In genomic region chr2:156080391-156080790, GRCm38 (mm10) we compare ENCODE assay signal across 18 mouse cellular contexts. TPM values are rescaled to one million over a fixed set of nuclear protein-coding genes. Genes with fewer than 3 reads are reported as not detected.
"Had no signal": no experiment of that assay in that cellular context is flagged by ENCODE, and none has a peak within 500 bp of the region (broad histone marks: within the 10 kb centered on the region; RNA-seq: fewer than 3 reads in every experiment).

No protein-coding gene starts in this region.

- H3K9ac ChIP-seq: liver, embryonic 13.5 days; liver, postnatal 0 days; lung, embryonic 15.5 days; midbrain, embryonic 15.5 days; neural tube, embryonic 12.5 days had no signal

- H3K27ac ChIP-seq: liver, embryonic 13.5 days; lung, embryonic 15.5 days; macrophage; midbrain, embryonic 15.5 days; neural tube, embryonic 12.5 days; stomach, postnatal 0 days had no signal

- H3K4me1 ChIP-seq: lung, embryonic 15.5 days; midbrain, embryonic 15.5 days; neural tube, embryonic 12.5 days had no signal

- H3K4me2 ChIP-seq: liver, embryonic 13.5 days; lung, embryonic 15.5 days; midbrain, embryonic 11.5 days; midbrain, embryonic 15.5 days; neural tube, embryonic 12.5 days had no signal

- H3K27me3 ChIP-seq: liver, embryonic 13.5 days; lung, embryonic 15.5 days; megakaryocyte, embryonic 14.5 days; midbrain, embryonic 15.5 days; neural tube, embryonic 12.5 days had no signal

- DNase-seq: kidney, postnatal 36 days; left cerebral cortex, postnatal 4 days; liver, embryonic 13.5 days; liver, postnatal 0 days; lung, postnatal 14 days; thymus, postnatal 4 days had no signal

- H3K4me3 ChIP-seq: liver, embryonic 13.5 days; lung, embryonic 15.5 days; megakaryocyte, embryonic 14.5 days; midbrain, embryonic 15.5 days; neural tube, embryonic 12.5 days had no signal

- ATAC-seq: liver, postnatal 0 days; midbrain, embryonic 15.5 days had no signal

- H3K9me3 ChIP-seq: liver, embryonic 13.5 days; lung, embryonic 15.5 days; megakaryocyte, embryonic 14.5 days; midbrain, embryonic 15.5 days; neural tube, embryonic 12.5 days had no signal

RNA-seq across cellular contexts. Expression of gene Spag4, which starts 15.4 kb away (rescaled TPM):
- polyA plus RNA-seq: macrophage had no signal

RNA-seq across cellular contexts. Expression of gene Fer1l4, which starts 27.6 kb away (rescaled TPM):
- total RNA-seq: layer of hippocampus, adult 8-10 months; layer of hippocampus, postnatal 14 days; left cerebral cortex, adult 18-20 months; left cerebral cortex, postnatal 4 days; monocyte, adult 5-6 weeks; neutrophil, adult 5-6 weeks had no signal
- polyA plus RNA-seq: liver, embryonic 13.5 days; liver, postnatal 0 days; lung, embryonic 15.5 days; macrophage; midbrain, embryonic 11.5 days; midbrain, embryonic 15.5 days; neural tube, embryonic 12.5 days had no signal
